Comparison of ENCODE assay signal across 16 mouse cellular contexts in the genomic region with DNA sequence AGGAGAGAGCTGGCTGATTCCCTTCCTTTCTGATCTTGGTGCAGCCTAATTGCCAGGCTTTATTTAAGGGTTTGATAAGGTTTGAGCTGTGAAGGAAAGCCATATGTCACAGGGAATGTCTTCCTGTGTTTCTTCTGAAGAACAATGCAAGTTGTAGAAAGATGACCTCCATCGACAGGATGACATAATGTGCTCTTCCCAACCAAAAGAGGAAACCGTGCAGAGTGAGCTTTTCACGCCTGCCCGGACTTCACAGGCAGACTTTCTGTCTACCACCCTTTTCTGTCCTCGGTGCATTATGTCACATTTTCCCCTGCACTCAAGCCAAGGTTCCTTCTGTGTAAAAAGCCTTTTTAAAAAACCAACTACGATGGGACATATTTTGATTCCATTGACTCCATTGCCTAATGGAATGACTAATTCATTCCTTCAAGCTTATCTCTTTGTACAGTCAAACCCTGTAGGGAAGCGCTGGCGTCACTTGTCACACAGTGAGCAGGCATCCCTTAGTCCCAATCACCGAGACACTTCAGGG. TPM values are rescaled to one million over a fixed set of nuclear protein-coding genes. Genes with fewer than 3 reads are reported as not detected.
DNase-seq lines count a peak whose midpoint lies in the region; ATAC-seq lines count a peak whose summit lies in the region.
"Had no signal": no experiment of that assay in that cellular context is flagged by ENCODE, and none has a peak within 500 bp of the region (broad histone marks: within the 10 kb centered on the region; RNA-seq: fewer than 3 reads in every experiment).

No protein-coding gene starts in this region.

- H3K4me1 ChIP-seq in megakaryocyte, embryonic 14.5 days = peaks cover 12% of the 10 kb centered on the region
- peaks cover 26% of the 10 kb centered on the region for H3K4me1 ChIP-seq in heart, embryonic 15.5 days (replicated peaks)
- H3K4me1 ChIP-seq: limb, embryonic 15.5 days had no signal

- peak overlapping the region; percentile 59 for H3K4me3 ChIP-seq in megakaryocyte, embryonic 14.5 days (replicated peaks)
- H3K4me3 ChIP-seq in heart, embryonic 15.5 days = no peak overlapping the region
- H3K4me3 ChIP-seq: limb, embryonic 15.5 days; midbrain, embryonic 15.5 days had no signal

- H3K9ac ChIP-seq in heart, embryonic 15.5 days = no peak overlapping the region
- H3K9ac ChIP-seq: hindbrain, embryonic 14.5 days; limb, embryonic 15.5 days; midbrain, embryonic 15.5 days had no signal

- H3K36me3 ChIP-seq in megakaryocyte, embryonic 14.5 days (replicated peaks; ENCODE audit: low read length) = no peaks in the 10 kb centered on the region
- H3K36me3 ChIP-seq in heart, embryonic 15.5 days = no peaks in the 10 kb centered on the region
- H3K36me3 ChIP-seq: limb, embryonic 15.5 days; midbrain, embryonic 15.5 days had no signal

- 0 out of 2 replicates have a peak, but pooled peaks cover 4% of the 10 kb centered on the region for H3K9me3 ChIP-seq in megakaryocyte, embryonic 14.5 days
- H3K9me3 ChIP-seq in heart, embryonic 15.5 days (replicated peaks) = no peaks in the 10 kb centered on the region; the same call in 1 of the 2 replicates
- H3K9me3 ChIP-seq: limb, embryonic 15.5 days; midbrain, embryonic 15.5 days had no signal

- peak overlapping the region; percentile 55 for H3K27ac ChIP-seq in heart, embryonic 15.5 days
- H3K27ac ChIP-seq: hindbrain, embryonic 14.5 days; limb, embryonic 15.5 days; midbrain, embryonic 15.5 days; stomach, postnatal 0 days had no signal

- ATAC-seq in megakaryocyte, adult 5-6 weeks (ENCODE audit: poor library complexity, severe bottlenecking) = no peak
- ATAC-seq in heart, embryonic 15.5 days (replicated peaks; ENCODE audit: insufficient number of reproducible peaks, insufficient read depth, low FRiP score, low read depth) = peak; percentile 80
- ATAC-seq in CD4-positive, CD25-positive, alpha-beta regulatory T cell, adult 4 months = no peak
- ATAC-seq: intestine, embryonic 16.5 days; midbrain, embryonic 15.5 days had no signal

- peaks cover 36% of the 10 kb centered on the region for H3K27me3 ChIP-seq in megakaryocyte, embryonic 14.5 days (replicated peaks)
- no peaks in the 10 kb centered on the region for H3K27me3 ChIP-seq in heart, embryonic 15.5 days

- 15% methylated on average over 9 of the region's 9 CpGs for WGBS in heart, embryonic 15.5 days

- DNase-seq in heart, adult 18-20 months = peak; percentile 17 to 38
- DNase-seq in heart, adult 8-10 months (ENCODE audit: low spot score) = no peak
- no peak for DNase-seq in frontal cortex, postnatal 14 days (ENCODE audit: low spot score in 2 of 2)
- DNase-seq: adrenal gland, postnatal 36 days; cerebellum, postnatal 10 days; gastrocnemius, postnatal 25 days; kidney, postnatal 25 days had no signal

- H3K4me2 ChIP-seq in heart, embryonic 15.5 days = peak overlapping the region; percentile 37
- H3K4me2 ChIP-seq: hindbrain, embryonic 14.5 days; limb, embryonic 15.5 days; midbrain, embryonic 15.5 days had no signal

RNA-seq across cellular contexts. Expression of a gene that starts 7.3 kb away (rescaled TPM):
- 10 to 100 TPM; 33.5 to 36.7 TPM for total RNA-seq in heart, adult 18-20 months (2021)
- total RNA-seq in heart, adult 8-10 months (2022) = 10 to 100 TPM; 35.8 to 43.6 (median 36.3) TPM
- polyA plus RNA-seq in megakaryocyte, embryonic 14.5 days (2012; ENCODE audit: insufficient read depth, low replicate concordance) = 1.1 TPM in 1 of 2 replicates, not detected in the other
- total RNA-seq in megakaryocyte, adult 5-6 weeks (2015) = not detected in 2 replicates
- total RNA-seq in megakaryocyte, adult 5-6 weeks (2017) = not detected in 2 replicates
- polyA plus RNA-seq in heart, embryonic 15.5 days (2015; fragmentation: Nextera tagmentation; extraction: Ambion mirVana) = 21.2 and 24.0 TPM in 2 replicates
- under 1 TPM in 1 of 2 experiments, not detected in 1; 0.65 TPM for polyA plus RNA-seq in CD4-positive, CD25-positive, alpha-beta regulatory T cell, adult 4 months (2017; shearing (Covaris generic))

Comparison
In these comparisons a context has a peak if more than half of its experiments do, and no peak if none do; other contexts are left out.
1. DNase-seq: peak in heart, adult 18-20 months (2 of 2); none in heart, adult 8-10 months (single experiment) and frontal cortex, postnatal 14 days (0 of 2).
2. RNA of a gene that starts 7.3 kb away (total RNA-seq): 33.5 to 36.7 TPM in heart, adult 18-20 months and 35.8 to 43.6 TPM in heart, adult 8-10 months; not detected in megakaryocyte, adult 5-6 weeks; every median in the first group is over 10 times any median in the second.